Mouse (Mus musculus) bone marrow macrophage, adult 2 months (primary cell): Measurements from ENCODE around the gene Gm45713.

Experiments used
- CTCF ChIP-seq: IDR thresholded peaks from 2 replicates; pipeline ENCODE4 v1.5.1; 2012; ENCODE audit warnings: low read depth, mild to moderate bottlenecking, low read length, moderate library complexity
- POLR2A ChIP-seq: IDR thresholded peaks from 2 replicates; pipeline ENCODE4 v1.6.1; 2012; ENCODE audit warnings: mild to moderate bottlenecking, low read depth, low read length, borderline replicate concordance

DNA sequence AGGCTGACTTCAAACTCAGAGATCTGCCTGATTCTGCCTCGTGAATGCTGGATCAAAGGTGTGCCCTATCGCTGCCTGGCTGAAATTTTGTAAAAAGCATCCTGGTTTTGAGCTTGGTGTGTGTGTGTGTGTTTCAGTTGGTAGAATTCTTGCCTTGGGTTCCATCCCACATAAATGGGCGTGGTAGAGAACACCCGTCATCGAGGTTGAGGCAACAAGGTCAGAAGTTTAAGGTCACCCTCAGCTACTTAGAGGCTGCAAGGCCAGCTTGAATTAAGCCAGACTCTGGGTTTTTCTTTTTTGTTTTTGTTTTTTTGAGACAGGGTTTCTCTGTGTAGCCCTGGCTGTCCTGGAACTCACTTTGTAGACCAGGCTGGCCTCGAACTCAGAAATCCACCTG lies 17.7 kb downstream of the Gm45713 start:
- TF ChIP-seq CTCF (no peak), POLR2A (no peak)
